Mouse (Mus musculus) urinary bladder, postnatal 25 days (tissue): ENCODE results near the gene Olfr1418.

Experiments
- DNase-seq: peaks from one replicate; pipeline ENCODE4 v3.0.0; 2022; ENCODE audit warnings: low spot score

Gene Olfr1418

GRCm38 (mm10) chr19:11810856-11811255 lies 50.0 kb downstream of the Olfr1418 start:
- no peak for DNase-seq

- no peak for DNase-seq
Observed at GRCm38 (mm10) chr19:11810003-11810758, 50.7 kb downstream of the Olfr1418 start.

- no peak for DNase-seq
Observed at GRCm38 (mm10) chr19:11808452-11808851, 52.4 kb downstream of the Olfr1418 start.

- DNase-seq = no peak
Observed at GRCm38 (mm10) chr19:11807822-11808221, 53.0 kb downstream of the Olfr1418 start.

- DNase-seq = no peak
Observed at GRCm38 (mm10) chr19:11807251-11807650, 53.6 kb downstream of the Olfr1418 start.

GRCm38 (mm10) chr19:11804423-11804822 lies 56.4 kb downstream of the Olfr1418 start:
- DNase-seq = no peak
